Mouse (Mus musculus): ENCODE results near the gene Rcc2.
A peak's percentile ranks its signal among the peaks of the same experiment; 100 is the strongest.

Rcc2 gene

DNA sequence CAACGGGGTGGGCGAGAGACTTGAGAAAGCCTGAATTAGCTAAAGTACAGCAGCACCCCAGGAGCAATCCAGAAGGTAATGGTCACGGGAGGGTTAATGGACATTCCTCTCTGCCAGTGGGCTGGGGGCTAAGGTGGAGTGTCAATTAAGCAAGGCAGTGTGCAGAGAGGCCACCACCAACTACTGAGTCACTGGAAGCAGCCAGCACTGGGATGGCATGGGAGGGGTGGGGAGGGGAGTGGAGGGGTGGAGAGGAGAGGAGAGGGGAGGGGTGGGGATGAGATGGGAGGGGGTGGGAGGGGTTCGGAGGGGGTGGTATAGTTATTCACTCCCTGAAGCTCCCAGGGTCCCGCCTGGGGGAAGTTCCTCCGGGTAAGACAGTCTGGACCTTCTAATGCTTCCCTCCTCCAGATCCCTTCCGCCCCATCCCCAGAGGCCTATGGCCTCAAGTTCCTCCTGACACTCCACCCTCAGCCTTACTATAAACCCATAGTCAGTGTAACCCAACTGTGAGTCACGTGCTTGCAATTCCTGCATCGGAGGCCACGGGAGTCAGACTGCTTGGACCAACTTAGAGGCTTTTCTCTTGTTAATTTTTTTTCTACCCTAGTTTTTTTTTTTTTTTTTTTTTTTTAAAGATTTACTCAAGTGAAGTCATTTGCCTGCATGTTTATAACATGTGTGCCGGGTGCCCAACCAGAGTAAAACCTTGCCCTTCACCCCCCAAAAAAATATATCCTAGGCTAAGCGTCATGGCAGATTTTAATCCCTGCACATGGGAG is 12.1 kb upstream of the Rcc2 start:
- DNase-seq: no peak

DNA sequence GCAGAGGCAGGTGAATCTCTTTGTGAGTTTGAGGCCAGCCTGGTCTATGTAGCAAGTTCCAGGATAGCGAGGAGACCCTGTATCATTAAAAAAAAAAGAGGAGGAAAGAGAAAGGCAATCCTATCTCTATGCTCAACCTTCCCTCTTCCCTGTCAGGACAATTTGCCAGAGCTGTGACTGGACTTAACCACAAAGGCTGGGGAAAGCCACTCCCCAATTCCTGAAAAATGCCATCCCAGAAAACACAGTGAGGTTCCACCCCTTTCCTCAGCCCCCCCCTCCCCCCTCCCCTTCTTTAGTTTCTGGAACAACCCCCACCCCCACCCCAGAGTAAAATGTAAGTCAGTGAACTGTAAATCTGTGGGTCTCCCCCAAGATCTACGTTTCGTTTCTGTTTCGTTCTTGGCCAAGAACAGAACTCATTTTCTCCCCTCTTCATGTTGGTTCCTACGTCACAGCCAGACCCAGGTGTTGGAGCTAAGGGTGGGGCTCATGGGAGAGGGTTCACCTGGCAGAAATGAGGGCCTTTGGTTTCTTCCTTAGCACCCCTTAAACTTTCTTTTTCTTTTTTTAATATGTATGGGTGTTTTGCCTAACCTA is 11.4 kb upstream of the Rcc2 start:
- no peak for DNase-seq

DNA sequence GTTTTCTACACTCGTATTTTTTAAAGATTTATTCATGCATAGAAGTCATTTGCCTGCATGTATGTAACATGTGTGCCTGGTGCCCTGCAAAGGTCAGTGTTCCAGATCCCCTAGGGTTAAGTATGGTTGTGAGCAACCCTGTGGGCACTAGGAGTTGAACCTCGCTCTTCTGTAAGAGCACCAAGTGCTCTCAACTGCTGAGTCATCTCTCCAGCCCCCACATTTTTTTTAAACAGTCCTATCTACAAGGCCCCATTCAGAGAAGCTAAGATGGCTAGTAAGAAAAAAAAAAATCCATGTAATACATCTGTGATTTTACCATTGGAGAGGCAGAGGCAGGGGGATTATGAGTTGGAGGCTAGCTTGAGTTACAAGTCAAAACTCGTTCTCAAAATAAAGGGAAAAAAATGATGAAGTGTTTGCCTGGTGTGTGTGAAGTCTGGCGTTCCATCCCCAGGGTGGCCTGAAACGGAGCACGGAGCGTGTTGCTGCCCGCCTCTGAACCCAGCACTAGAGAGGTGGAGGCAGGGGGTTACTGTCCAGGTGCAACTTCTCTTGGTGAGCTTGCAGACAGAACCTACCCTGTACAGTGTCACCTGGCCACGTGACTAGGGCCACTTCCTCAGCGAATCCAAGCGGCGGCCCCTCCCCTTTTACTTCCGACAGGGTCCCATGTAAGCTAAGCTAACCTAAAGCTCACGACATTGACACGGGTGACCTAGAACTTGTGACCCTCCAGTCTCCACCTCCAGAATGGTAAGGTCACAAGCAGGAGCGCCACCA is 10.3 kb upstream of the Rcc2 start:
- DNase-seq: peak; percentile 31

DNA sequence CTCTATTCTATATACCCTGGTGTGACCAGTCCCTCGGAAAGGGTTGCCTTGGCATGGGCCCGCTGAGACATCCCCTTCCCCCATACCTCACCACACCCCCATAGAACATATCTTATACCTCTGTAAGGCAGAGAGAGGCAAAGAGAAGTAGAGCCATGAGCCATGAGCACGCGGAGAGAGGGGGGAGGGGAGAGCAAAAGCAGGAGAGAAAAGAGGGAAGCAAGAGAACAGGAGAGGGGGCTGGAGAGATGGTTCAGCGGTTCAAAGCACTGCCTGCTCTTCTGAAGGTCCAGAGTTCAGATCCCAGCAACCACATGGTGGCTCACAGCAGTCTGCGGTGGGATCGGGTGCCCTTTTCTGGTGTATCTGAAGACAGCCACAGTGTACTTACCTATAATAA is 8.9 kb upstream of the Rcc2 start:
- no peak for DNase-seq

DNA sequence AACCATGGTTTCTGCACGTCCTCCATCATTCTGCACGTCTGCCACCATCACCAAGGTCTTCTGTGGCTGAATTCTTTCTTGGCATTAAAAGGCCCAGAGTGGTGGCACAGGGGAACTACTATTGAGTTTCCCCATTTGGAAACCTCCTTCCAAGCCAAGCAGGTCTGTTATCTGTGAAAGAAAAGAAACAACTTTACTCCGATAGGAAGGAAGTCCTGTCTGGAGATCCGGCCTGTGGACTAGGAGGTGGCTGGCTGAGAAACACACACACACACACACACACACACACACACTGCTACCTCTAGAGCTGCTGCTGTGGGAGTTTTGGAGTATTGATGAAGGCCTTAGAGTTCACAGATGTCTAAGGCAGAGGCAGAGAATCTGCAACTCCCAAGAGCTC is 6.8 kb upstream of the Rcc2 start:
- DNase-seq: no peak

DNA sequence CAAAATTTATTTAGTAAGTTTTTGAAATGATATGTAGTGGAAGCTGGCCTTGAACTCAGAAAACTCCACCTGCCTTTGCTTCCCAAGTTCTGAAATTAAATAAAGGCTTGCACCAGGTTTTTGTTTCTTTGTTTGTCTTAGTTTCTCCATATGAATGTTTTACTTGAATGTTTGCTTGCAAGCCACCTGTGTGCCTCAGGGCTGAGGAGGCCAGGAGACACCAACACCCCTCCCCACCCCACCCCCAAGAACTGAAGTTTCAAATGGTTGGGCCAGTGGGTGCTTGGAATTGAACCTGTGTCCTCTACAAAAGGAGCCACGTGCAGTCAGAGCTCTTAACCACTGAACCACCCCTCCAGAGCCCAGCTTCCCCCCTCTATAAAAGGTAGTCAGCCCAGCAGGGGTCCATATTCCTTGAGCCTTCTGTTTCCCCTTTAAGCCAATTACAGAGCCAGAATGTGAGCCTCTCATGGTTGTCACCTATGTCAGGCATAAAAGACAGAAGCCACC is 5.7 kb upstream of the Rcc2 start:
- DNase-seq: no peak

DNA sequence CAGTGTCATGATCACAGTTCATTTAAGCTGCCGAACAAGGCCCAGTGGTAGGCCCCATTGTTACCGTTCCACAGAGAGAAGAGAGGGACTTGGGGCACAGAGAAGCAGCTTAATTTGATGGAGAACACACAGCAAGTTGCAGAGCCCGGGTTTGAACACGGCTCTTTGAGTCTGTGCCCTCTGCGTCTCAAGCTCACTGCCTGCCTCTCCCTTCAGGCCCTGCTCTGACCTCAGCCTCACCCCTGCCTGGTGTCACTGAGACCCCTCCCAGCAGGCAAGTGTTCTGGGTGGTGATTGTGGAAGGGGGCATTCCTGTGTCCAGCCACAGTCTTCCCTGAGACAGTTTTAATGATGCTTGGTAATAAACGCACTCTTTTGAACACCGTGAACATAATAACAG is 5.2 kb upstream of the Rcc2 start:
- DNase-seq: no peak

DNA sequence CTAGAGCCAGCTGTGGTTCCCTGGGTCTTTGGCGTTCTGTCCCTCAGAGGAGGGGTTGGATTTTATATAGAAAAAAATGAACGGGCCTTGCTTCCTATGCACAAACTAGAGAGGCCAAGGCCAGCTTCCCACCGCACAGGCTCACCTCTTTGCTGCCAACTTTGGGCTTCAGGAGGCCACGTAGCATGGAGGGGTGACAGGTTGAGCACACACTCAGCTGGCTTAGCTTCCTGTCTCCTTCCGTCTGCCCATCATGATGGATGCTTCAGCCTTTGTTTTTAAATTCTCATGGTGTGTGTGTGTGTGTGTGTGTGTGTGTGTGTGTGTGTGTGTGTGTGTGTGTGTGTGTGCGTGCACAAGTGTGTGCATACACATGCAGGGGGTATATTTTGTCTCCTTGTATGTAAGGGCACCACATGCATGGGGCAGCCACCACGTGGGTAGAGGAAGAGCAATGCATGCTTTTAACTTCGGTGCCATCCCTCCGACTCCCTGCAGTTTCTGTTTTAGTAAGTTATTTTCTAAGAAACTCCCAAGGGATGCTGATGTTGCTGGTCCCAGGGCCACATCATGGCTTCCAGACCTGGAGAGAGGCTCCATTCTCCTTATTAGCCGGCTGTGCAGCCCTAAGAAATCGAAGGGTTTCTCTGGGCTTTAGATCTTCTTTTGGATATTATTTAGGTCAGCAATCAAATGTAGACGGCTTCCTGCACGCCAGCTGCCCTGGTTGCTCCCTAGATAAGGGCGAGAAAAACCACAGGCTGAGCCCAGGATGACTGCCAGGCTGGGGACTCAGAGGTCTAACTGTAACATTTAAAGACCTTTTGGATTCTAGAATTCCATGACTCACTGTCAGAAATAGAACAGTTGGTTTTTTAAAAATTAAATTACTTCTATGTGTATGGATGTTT is 4.4 kb upstream of the Rcc2 start:
- no peak for DNase-seq

DNA sequence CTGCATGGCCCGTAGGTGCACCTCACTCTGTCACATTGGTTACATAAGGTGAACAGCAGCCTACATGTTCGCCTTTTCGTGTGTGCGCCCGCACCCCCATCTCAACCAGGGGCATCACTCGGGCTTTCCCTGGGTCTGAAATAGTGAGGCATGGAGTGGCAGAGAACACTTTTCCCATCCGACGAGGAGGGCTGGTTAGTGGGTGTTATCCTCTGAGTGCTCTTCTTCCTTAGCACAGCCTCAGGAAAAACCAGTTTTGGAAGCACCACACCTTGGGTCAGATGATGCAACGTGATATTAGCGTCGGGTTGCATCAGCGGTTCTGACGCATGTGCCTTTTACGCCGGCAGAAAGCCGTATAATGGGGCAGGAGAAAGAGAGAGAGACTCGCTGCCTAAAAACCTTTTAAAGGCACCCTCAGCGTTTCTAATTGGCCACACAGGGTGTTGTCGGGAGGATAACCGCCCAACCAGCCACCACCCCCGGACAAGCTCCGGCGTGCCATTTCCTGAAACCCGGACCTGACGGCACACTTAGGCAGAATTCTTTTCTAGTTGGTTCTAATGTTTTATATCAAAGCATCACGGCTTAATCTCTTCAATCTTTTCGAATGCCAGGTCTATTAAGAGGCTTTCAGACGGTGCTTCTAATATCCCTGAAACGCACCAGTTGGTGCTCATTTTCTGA is 757 bp upstream of the Rcc2 start:
- DNase-seq: peak; percentile 87

DNA sequence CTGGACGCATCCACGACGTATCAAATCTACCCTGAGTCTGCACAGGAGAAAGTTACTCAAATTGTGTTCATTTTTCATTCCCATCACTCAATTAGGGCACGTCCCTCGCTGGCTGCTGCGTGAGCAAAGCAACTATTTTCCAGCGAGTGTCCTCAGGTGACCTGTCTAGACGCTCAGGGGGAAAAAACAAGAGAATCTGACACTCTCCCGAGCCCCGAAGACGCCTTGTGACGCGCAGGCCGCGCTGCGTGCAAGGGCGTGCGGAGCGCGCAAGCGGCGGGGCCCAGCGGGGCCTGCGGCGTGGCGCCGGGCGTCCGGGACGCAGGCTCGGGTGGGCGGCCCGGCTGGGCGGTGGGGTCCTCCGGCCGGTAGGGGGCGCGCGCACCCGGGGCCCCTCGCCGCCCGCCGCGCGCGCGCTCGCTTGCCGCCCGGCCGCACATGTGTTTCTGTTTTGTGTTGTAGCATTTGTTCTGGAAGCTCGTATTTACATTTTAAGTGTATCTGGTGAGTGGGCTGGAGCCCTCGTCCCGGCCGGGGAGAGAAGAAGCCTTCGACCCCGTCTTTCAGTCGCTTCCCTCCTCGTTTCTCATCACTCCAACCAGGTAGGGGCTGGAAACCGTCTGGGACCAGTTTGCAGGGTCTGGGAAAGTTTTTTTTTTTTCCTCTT is 841 bp downstream of the Rcc2 start:
- peak; percentile 74 for DNase-seq

DNA sequence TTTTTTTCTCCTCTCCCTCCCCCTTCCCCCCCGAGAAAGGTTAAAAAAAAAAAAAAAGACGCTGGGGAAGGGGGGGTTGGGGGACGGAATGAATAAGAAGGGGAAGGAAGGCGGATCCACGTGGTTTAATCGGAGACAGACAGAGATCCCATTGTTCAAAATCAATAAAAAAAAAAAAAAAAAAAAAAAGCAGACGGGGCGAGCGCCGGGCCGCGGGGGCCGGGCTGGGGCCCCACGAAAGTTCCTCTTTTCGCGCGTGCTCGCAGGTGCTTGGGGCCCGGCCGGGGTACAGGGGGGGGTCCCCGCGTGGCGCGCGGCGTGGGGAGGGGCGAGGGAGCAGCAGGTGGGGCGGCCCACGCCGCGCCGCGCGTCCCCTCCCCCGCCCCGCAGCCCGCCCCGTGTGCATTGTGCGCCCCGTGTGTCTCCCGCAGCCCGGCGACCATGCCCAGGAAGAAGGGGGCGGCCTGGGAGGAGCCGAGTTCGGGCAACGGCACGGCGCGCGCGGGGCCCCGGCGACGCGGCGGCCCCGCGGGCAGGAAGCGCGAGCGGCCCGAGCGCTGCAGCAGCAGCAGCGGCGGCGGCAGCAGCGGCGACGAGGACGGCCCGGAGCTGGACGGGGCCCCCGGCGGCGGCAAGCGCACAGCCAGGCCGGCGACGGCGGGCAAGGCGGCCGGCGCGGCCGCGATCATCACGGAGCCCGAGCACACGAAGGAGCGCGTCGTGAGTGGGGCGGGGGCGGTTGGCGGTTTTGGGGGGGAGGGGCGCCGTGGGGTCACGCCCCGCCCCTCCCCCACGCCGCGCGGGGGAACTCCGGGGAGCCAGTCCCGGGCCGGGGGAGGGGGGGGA is 1.6 kb downstream of the Rcc2 start:
- DNase-seq: peak; percentile 41

DNA sequence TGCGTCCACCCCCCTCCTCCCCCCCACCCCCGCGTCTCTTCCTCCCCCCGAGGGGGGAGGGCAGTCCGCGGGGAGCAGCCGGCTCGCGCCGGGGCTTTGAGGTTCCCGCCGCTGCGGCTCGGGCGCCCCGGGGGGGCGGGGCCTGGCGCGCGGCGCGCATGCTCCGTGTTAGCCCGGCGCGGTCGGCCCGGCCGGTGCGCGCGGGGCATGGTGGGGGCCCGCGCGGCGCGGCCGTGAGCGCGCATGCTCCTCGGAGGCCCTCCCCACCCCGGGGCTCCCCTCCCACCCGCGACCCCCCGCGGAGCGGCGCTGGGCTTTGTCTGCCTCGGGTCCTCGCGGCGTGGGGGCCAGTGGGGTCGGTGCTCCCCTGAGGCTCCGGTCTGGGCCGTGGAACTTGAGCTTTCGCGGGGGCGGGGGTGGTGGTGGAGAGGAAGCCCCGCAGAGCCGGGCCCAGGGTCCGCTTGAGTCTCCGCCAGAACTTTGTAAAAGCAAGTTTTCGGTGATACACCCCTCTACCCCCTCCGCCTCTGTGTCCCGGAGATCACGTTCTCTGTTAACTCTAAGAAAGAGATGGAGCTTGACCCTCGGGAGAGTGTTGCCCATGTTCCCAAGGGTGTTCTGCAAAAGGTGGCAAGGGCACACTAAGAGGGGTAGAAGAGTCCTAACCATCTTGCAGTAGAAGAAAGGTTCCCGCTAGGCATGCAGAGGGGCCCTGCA is 2.4 kb downstream of the Rcc2 start:
- peak; percentile 77 for DNase-seq

DNA sequence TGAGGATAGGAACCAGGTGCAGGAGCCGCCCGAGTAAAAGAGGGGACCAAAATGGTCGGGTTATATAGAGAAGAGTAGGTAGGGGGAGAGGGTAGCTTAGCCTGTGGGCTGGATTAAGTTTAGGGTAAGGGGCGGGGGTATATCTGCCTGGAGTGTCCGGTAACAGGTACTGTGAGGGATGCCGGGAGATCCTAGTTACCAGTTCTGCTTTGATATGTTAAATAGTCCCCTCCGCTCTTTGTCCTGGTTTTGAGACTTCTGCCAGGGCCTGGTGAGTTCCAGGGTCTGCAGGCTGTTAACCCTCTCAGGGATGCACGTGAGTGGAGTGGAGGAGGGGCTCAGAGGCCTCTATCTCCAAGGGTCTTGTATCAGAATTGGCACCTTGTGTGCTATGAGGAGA is 3.3 kb downstream of the Rcc2 start:
- DNase-seq: no peak

DNA sequence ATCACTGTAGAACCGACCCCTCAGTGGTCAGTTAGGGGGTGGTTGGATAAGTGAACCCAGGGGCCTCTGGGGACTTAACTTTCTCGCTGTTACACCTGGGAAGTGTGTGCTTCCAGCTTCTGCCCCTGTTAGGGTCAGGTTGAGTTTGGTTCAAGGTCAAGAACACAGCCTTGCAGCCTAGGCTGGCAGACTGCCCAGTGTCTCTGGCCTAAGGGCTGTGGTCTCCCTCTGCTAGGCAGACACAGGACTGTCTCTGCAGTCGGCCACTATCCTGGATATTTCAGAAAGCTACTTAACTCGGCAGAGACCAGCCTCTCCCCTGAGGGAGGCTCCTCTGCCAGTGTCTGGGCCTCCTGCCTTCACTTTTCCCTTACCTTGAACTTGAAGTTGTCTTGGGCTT is 3.8 kb downstream of the Rcc2 start:
- DNase-seq: no peak

DNA sequence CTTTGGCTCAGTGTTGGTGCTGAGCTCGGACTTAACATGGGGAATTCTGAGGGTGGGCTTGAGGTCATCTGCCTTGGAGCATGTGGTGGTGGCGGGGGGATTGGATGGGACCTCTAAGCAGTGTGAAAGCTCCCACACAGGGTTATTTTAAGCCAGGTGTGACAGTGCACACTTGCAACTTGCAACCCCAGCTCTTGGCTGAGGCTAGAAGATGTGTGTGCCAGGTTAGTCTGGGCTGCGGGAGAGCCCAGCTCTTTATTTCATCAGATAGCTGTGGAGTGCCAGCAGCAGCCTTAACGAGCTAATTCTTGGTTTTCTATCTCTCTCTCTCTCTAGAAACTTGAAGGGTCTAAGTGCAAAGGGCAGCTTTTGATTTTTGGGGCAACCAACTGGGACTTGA is 7.3 kb downstream of the Rcc2 start:
- no peak for DNase-seq

DNA sequence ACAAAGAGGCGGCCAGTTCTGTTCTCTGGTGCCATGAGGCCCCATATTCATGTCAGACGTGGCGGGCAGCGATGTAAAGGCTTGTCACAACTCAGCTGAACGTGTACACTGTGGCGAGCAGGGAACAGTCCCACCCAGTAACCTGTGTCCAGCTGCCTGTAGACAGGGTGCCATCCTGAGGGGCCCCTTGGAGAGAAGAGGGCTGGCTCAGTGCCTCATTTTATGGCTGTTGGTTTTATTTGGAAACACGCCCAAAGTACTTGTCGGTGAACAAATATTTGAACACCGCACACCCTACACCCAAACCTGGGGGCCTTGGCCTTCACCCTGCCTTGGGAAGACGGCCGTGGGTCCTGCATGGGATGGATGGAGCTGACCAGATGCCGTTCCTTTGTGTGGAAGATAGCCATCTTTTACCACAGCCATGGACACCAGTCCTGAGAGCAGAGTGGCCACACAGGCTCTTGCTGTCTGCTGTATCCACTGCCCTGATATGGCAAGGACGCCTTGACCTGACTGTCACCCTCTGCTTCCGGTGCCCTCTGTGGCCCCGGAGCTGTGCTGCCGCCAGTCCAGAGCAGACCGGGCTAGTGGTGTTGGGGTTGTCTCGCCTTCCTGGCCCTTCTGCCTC is 8.1 kb downstream of the Rcc2 start:
- peak; percentile 74 for DNase-seq

DNA sequence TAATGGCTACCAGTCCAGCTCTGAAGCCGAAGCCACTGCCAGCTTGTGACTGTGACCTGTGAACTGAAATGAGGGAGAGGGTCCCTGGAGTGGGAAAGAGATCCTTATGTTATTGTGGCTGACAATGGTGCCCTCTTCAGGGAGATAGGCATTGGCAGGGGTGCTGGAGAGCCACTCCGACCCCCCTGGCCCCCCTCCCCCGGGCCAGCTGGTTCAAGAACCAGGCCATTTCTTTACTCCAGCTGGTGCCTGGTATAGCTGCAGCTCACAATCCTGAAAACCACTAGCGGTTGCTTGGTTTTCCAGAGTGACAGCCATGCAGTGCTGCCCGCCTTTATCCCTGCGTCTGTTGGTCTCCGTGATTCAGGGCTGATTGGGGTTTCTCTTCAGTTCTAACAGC is 8.8 kb downstream of the Rcc2 start:
- DNase-seq: no peak

DNA sequence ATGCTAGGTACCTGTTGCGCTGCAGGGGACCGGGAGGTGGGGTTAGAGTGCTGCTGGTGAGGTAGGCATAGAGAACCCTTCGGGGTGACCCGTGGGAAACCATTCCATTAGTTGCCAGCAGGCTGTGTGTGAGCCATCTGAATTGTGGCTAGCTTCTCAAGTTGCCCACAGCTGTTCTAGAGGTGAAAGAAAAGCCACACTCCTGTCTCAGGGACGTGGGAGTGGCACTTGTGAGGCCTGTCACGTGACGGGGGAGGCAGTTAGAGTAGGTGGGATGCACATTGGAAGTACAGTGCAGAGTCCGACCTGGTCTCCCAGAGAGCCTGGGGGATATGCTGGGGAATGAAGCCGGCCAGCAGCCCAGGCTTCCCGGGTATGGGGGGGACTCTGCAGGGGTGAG is 9.3 kb downstream of the Rcc2 start:
- no peak for DNase-seq

DNA sequence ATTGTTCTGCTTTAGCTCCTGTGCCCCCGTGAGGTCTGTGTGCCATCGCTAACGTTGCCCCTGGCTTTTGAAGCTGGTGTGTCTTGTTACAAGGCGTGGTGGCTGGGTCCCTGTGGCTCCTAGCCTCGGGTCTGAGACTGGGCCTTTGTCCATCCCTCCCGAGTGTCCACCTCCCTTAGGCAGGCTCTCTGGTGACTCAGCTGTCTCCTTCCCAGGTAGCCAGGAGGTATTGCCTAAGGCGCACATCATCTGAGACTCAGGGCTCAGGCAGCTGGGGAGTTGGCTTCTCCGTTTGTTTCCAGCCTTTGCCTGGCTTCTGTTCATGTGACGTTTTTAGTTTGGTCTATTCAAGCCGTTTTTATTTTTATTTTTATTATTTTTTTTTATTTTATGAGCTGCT is 10.4 kb downstream of the Rcc2 start:
- DNase-seq: no peak

Data from lung, postnatal 36 days (tissue).